Mouse (Mus musculus) Patski (cell line): ENCODE data around the gene Cir1. TPM values are rescaled to one million over a fixed set of nuclear protein-coding genes. Genes with fewer than 3 reads are reported as not detected.

Experiments used
- ATAC-seq: fragments of 100-300 bp; one replicate; pipeline ENCODE4 v1.8.0; 2021
- CTCF ChIA-PET: fragments of 350-600 bp; sonication (Branson Sonifier 250); formaldehyde crosslinking; loops from one replicate; lab custom pipeline; 2022; ENCODE audit warnings: inconsistent platforms; lab: Charles Lee
- POLR2A ChIA-PET: fragments of 350-600 bp; sonication (Branson Sonifier 250); formaldehyde crosslinking; loops from one replicate; lab custom pipeline; 2022; ENCODE audit warnings: antibody characterized with exemption, inconsistent platforms; lab: Charles Lee
- DNase-seq: peaks from one replicate; pipeline ENCODE4 v3.0.0-alpha.2; 2011; ENCODE audit warnings: low read depth, low spot score
- H3K27me3 ChIP-seq: fragments of 371-371 bp; one replicate; pipeline ENCODE4 v1.5.1; 2021
- CTCF ChIP-seq: fragments of 100-300 bp; IDR thresholded peaks from one replicate; pipeline ENCODE4 v1.5.1; 2021
- in situ Hi-C: fragments of 300-500 bp; cut with MboI; formaldehyde crosslinking; loops from 3 replicates; pipeline ENCODE4 v1.11.1; 2018; ENCODE audit warnings: low pct_unique_long_range_greater_than_20kb, mixed read lengths
- polyA plus RNA-seq: library from polyadenylated mRNA; unstranded; gene quantifications from one replicate; pipeline ENCODE4 v1.2.3, GENCODE M21; 2021

Cir1 gene
- polyA plus RNA-seq, 1 experiment from 2014 or later: 24.1 TPM

DNA sequence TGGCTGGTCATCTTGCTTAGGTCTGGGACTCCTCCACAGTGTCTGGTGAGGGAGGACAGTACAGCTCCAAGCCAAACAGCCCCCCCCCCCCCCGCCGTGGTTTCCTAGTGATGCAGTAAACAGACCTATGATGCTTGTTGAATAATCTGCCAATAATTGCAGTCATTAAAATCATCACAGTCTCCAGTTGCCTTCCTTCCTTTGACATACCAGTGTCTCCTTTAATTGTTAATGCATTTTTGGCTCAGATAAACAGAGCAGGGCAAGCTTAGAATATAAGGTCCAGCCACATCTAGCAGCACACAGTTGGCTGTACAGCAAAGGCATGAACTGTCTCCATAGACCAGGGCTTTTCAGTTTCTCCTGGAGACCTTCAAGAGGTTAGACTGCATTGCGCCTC is 45.3 kb downstream of the Cir1 start:
- TF ChIP-seq CTCF: no peak
- POLR2A ChIA-PET: no interaction called here
- peaks cover 38% of the 10 kb centered on the region for H3K27me3 ChIP-seq
- CTCF ChIA-PET: no interaction called here
- no peak for ATAC-seq
- in situ Hi-C loops: no loop called here
- DNase-seq: no peak

DNA sequence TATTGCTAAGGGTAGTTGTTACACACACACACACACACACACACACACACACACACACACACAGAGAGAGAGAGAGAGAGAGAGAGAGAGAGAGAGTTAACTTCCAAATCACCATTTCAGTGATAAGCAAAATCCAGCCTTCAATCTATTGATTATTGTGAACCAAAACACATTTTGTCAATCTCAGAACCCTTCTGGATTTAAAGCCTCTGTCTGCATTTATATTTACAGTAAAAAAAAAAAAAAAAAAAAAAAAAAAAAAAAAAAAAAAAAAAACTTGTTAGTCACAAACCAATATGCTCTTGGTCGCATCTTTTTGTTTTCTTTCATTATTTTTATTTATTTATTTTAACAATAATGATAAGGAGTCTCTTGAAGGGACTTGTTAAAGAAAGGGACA is 45.9 kb downstream of the Cir1 start:
- ATAC-seq (no peak), DNase-seq (no peak)
- peaks cover 33% of the 10 kb centered on the region for H3K27me3 ChIP-seq
- ChIA-PET CTCF (no interaction called here), POLR2A (no interaction called here)
- no peak for TF ChIP-seq CTCF
- in situ Hi-C loops: no loop called here

DNA sequence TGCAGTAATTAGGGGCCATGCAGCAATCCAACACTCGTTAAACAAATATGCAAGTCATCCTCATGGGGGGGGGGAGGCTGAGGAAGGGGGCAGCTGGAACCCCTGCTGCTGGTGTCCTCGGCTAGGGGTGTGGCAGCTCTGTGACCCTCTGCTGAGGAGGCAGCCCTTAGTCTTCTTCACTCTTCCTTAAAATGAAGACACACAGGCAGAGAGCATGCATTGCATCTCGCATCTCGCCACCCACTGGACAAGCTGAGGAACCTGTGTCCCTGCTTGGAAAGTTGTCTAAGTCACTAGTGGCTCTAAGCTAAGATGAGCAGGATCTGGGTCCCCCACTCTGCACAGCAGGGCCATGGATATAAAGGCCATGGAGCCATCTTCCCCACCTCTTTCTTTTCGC is 46.5 kb downstream of the Cir1 start:
- POLR2A ChIA-PET: no interaction called here
- CTCF ChIA-PET: no interaction called here

DNA sequence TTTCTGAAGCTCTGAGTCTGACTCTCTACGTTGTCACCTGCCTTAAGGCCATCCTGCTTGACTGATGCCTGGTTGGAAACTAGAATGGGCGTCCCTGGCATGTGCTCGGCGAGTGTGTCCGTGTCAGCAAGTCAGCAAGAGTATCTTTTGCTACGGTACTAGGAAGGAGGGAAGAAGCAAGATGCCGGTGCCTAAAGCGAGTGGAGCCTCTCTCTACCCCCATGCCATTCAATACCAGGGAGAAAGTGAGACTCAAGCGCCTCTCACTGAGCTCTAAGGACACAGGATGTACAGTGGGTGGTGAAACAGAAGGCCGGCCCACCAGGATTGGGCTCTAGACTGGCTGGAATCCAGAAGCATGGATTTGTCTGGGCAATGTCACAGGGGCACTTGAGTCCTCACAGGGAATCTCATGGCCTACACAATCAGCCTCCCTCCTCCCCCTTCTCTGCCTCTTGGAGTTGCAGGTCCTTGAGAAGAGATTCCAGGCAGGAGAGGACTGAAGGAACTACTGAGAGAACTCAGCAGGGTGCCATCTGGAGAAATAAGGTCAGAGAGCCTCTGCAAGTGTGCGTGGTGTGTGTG is 47.8 kb downstream of the Cir1 start:
- H3K27me3 ChIP-seq: peaks cover 20% of the 10 kb centered on the region
- ATAC-seq (no peak), DNase-seq (no peak)
- POLR2A ChIA-PET: interaction anchor here (0.5 kb wide), 1 partner anchor 15 kb away, joined by 4 read pairs; no protein-coding TSS in a partner anchor
- CTCF ChIA-PET: interaction anchor here (2.0 kb wide), 1 partner anchor 14 kb away, joined by 4 read pairs; no protein-coding TSS in a partner anchor
- in situ Hi-C loops: no loop called here
- TF ChIP-seq CTCF: no peak

More for the DNA sequence above, 46.5 kb downstream of the Cir1 start:
- no peak for ATAC-seq
- no peak for TF ChIP-seq CTCF
- DNase-seq: no peak
- in situ Hi-C loops: no loop called here
- H3K27me3 ChIP-seq: peaks cover 27% of the 10 kb centered on the region

DNA sequence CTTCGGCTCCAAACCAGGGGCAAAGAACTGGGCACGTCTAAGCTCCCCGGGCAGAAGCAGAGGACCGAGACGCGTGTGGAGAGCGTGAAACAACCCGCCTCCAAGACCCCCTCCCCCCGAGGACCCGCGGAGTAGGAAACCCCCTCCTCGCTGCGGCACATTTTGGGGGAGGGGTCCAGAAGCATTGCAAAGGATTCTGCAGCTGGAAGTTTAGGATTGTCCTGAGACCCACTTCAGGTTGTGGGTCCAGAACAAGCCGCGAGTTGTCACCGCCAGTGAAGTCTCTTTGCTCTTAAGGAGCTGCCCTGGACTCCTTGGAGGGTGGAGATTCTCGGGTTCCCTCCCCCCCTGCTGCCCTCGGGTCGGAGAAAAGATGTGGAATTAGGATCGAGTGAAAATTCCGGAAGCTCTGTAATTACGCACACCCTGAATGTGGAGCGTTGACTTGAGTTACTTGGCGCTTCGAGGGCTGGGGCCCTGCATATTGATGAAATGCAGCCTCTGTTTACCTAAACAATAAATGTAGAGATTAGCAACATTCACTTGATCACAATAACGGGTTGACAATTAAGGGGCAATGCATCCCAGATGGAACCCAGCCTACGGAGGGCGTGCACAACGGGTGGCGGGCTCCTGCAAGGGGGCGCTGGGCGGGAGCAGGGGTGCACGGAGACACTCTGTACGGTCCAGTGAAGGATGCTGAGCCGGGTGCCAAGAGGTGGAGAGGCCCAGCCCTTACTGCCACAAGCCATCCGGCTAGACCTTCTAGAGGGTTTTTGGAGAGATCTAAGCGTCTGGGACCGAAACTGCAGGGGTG is 48.5 kb downstream of the Cir1 start:
- ATAC-seq (no peak), DNase-seq (no peak)
- CTCF ChIA-PET: interaction anchor here (2.0 kb wide), 1 partner anchor 14 kb away, joined by 4 read pairs; no protein-coding TSS in a partner anchor

DNA sequence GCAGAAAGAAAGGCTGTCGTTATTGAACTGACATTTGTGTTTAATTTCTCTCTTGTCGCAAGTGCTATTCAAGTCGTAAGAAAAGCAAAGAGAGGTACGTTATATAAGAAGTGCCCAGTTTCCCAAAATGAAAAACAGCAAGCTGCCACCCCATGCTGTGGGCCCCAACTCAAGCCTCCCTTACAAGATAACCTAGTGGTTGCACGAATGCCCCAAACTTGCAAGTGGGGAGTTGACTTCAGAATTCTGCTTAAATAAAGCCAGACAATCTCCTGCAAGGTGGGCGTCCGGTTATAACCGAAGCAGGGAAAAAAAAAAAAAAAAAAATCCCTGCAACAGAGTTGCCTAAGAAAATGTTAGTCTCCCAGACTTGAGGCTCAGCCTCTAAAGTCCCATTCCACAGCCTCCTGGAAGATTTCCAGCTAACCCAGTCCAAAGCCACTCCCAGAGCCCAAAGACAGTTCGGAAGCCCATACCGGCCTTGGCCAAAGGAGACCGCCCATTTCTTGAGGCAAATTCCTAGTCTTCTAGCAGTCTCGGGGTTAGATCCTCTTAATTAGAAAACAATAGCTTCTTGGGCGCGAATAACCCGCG is 49.2 kb downstream of the Cir1 start:
- no peak for TF ChIP-seq CTCF
- H3K27me3 ChIP-seq: peaks cover 19% of the 10 kb centered on the region
- no peak for DNase-seq
- ATAC-seq: no peak
- in situ Hi-C loops: no loop called here
- ChIA-PET POLR2A (interaction anchor here (0.5 to 0.7 kb wide), 3 partner anchors 10 to 638 kb away, joined by 3 read pairs; no protein-coding TSS in a partner anchor), CTCF (interaction anchor here (2.0 kb wide), 1 partner anchor 15 kb away, joined by 4 read pairs; no protein-coding TSS in a partner anchor)

More for the DNA sequence above, 48.5 kb downstream of the Cir1 start:
- no peak for TF ChIP-seq CTCF
- POLR2A ChIA-PET: interaction anchor here (0.5 to 0.7 kb wide), 3 partner anchors 10 to 639 kb away, joined by 3 to 4 read pairs (median 3); no protein-coding TSS in a partner anchor
- peaks cover 23% of the 10 kb centered on the region for H3K27me3 ChIP-seq
- in situ Hi-C loops: no loop called here

DNA sequence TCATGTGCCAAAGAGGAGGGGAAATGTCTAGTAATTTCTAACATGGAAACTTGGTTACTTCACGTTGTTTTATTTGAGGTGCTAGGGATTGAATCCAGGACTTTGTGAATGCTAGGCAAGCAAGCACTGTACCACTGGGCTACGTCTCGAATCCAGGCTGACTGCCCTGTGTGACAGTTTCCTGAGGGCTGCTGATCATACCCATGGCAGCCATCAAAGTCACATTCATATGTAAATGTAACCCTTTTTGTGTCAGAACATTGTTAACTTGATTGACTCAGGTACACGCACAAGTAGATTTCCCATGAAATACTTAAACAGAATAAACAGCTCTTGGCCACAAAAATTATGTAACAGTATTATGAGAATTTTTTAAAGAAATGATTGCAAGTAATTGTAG is 63.8 kb downstream of the Cir1 start:
- no peak for TF ChIP-seq CTCF
- DNase-seq (no peak), ATAC-seq (no peak)
- CTCF ChIA-PET: interaction anchor here (1.0 kb wide), 1 partner anchor 12 kb away, joined by 3 read pairs; no protein-coding TSS in a partner anchor
- POLR2A ChIA-PET: no interaction called here
- H3K27me3 ChIP-seq: peaks cover 35% of the 10 kb centered on the region
- in situ Hi-C loops: no loop called here

DNA sequence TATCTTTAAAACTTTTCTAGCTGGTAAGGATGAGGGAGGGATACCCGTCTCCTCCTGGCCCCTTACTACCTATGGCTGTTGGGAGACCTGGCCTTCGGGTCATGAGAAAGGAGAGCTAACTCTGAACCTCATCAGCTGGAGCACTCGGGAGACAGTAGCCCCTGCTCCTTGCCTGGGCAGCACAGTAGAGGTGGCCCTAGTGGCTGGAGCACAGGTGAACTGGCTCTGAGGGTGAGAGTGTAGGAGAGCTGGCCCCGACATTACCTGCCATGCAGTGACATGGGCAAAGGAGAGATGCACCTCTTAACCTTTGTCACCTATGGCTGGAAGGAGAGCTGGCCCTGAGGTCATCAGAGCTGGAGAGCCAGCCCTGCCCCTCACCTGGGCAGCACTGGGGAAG is 71.2 kb downstream of the Cir1 start:
- H3K27me3 ChIP-seq: peaks cover 37% of the 10 kb centered on the region
- ChIA-PET POLR2A (no interaction called here), CTCF (no interaction called here)
- DNase-seq: no peak
- no peak for ATAC-seq
- in situ Hi-C loops: no loop called here
- TF ChIP-seq CTCF: no peak

Other genes starting within 250 kb of the Cir1 start
- gene Ola1, start 93.8 kb downstream of the Cir1 start, polyA plus RNA-seq: 106 TPM
- not detected for gene Sp9, start 40.8 kb downstream of the Cir1 start, polyA plus RNA-seq
- gene Scrn3, start 100 bp downstream of the Cir1 start, polyA plus RNA-seq: 19.9 TPM
- 1.6 TPM for gene Gpr155, start 73.9 kb upstream of the Cir1 start, polyA plus RNA-seq
- 20.2 TPM for gene Wipf1, start 217.0 kb upstream of the Cir1 start, polyA plus RNA-seq